Mouse (Mus musculus) c-Kit-positive CD71-negative TER-119-negative erythroid progenitor cells, embryonic 14.5 days (primary cell): ENCODE data around the gene Zfp12.

Experiments
- DNase-seq: peaks from one replicate; pipeline ENCODE4 v3.0.0-alpha.2; 2013; ENCODE audit warnings: low read depth

Zfp12 gene

GRCm38 (mm10) chr5:143266794-143267193 lies 31.8 kb downstream of the Zfp12 start:
- DNase-seq: no peak

- DNase-seq: no peak
Measured at GRCm38 (mm10) chr5:143268985-143269362, 34.0 kb downstream of the Zfp12 start.

DNA sequence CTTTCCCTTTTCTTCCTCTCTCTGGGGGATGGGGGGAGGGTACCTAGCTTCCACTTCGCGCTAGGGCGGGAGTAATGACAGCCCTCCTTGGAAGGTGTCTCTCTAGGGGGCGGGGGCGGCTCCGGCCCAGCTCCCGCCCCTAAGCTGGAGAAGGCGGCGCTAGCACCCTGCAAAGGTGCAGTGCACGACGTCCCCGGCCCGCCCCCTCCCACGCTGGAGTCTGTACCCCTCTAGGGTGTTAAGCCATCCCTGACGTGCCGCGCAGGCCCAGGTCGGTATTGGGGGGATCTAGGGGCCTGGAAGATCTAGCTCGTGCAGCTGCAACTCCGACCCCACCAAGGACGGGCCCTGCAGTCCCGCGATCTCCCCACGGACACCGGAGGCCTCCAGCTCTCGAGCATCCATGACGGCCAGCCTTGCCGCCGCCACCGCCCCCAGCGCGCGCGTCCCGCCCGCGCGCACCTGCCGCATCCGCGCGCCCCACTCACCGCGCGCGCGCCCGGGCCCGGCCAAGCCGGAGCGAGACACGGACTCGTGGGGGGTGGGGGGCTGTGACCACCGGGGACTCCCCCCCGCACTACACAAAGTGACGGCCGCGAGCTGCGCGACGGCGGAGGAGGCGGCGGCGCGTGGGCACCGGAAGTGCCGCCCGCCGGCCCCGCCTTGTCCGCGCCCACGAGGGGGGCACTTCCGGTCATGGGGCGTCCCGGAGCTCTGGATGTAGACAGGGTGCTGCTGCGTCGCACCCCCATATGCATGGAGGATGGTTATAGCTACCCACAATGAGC lies 34.6 kb downstream of the Zfp12 start, which contains the start of gene Zfp316:
Gene Zfp316, minus strand, starts transcription at position 660 of the 788 bp plus-strand sequence.
- DNase-seq: peak; percentile 22

- DNase-seq: no peak
Measured at GRCm38 (mm10) chr5:143270151-143270519, 35.2 kb downstream of the Zfp12 start.

DNA sequence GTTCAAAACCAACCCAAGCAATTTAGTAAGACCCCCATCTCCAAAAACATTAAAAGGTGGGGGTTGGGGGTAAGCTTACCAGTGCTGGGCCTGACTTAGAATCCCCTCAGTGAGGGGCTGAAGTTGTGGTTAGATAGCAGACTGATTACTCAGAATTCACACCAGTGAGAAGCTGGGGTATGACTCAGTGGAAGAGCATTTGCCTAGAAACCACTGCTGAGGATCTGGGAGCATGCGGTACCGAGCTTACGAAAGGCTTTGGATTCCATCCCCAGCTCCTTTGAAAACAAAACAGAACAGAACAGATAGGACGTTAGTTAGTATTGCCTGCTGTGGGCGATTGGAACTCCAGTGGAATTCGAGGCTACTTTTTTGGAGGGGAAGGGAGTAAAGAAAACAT lies 36.7 kb downstream of the Zfp12 start:
- DNase-seq: no peak

GRCm38 (mm10) chr5:143272108-143272507 lies 37.1 kb downstream of the Zfp12 start:
- no peak for DNase-seq

- DNase-seq: no peak
Measured at GRCm38 (mm10) chr5:143272540-143273330, 37.8 kb downstream of the Zfp12 start.

DNA sequence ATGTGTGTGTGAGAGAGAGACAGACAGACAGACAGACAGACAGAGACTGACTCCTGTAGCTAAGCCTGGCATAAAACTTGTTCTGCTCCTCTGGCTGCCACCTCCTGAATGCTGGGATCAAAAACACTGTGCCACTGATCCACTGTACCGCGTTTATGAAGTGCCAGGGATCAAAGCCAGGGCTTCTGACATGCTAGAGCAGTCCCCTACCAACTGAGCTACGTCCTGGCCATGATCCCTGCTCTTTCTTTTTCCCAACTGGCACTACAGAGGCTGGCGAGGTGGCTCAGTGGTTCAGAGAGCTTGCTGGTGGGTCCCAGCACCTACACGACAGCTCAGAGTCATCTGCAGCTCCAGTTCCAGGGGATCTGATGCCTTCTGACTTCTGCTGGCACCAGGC lies 40.8 kb downstream of the Zfp12 start:
- DNase-seq: no peak

GRCm38 (mm10) chr5:143279247-143279646 lies 44.3 kb downstream of the Zfp12 start:
- DNase-seq: no peak

DNA sequence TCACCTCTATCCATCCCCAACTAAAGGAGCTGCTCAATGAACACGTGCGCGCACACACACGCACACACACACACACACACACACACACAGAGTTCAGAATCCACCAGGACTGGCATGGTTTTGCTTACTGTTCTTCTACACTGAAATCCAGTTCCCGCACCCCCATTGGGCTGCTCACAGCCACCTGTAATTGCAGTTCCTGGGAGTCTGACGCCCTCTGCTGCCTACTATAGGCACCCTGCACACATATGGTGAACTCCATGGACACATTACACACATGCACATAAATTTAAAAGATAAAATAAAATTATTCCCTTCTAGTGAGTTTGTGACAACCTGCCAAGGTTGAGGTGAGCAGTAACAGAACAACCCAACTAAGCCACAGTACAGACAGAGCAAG lies 49.8 kb downstream of the Zfp12 start:
- no peak for DNase-seq

DNA sequence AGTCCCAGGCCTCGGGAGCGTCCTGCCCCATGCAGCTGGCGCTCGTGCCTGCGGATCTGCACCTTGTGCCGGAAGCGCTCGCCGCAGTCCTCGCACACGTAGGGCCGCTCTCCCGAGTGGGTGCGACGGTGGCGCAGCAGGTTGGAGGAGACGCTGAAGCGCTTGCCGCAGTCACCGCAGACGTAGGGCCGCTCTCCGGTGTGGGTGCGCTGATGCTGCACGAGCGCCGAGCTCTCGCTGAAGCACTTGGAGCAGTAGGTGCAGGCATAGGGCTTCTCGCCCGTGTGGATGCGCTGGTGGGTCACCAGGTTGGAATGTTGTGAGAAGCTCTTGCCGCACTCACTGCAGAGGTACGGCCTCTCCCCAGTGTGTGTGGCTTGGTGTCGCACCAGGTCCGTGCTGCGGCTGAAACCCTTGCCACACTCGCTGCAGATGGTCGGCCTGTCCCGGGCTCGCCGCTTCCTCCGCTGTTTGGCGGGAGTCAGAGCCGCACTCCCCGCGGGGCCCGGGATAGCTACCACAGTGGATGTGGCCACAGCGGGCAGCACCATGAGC lies 52.9 kb downstream of the Zfp12 start:
- DNase-seq: no peak

DNA sequence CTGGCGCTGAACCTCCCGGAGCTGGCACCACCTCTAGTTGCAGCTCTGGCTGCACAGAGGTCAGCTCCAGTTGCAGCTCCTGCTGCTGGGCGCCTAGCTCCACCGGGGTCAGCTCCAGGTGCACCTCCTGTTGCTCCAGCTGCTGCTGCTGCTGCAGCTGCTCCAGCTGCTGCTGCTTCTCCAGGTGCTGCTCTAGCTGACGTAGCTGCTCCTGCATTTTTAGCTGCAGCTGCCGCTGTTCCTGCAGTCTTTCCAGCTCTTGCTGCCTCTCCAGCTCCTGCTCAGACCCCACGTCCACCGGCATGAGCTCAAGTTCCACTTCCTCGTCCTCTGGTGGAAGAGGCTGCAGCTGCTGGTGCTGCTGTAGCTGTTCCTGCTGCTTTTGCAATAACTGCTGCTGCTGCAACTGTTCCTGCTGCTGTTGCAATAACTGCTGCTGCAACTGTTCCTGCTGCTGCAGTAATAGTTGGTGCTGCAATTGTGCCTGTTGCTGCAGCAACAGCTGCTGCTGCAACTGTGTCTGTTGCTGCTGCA lies 53.5 kb downstream of the Zfp12 start:
- no peak for DNase-seq

- DNase-seq: no peak
Measured at GRCm38 (mm10) chr5:143289299-143289698, 54.3 kb downstream of the Zfp12 start.

- DNase-seq: no peak
Measured at GRCm38 (mm10) chr5:143292879-143293278, 57.9 kb downstream of the Zfp12 start.

- DNase-seq: no peak
Measured at GRCm38 (mm10) chr5:143293404-143293803, 58.4 kb downstream of the Zfp12 start, which contains the start of gene Zfp853. TSS of gene Zfp853 (minus strand) at chr5:143293623.

DNA sequence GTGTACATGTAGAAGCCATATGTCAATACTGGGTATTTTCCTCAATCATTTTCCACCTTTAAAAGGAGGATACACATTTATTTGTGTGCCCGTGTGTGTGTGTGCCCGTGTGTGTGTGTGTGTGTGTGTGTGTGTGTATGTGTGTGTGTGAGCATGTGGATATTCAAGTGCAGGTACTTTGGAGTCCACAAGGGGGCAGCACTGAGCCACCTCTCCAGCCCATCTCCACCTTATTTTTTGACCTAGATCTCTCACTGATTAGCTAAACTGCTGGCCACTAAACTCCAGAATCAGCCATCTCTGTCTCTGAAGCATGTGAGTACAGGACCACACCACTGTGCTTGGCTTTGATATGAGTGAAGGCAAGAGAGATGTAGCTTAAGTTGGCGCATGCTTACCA lies 59.9 kb downstream of the Zfp12 start:
- no peak for DNase-seq

DNA sequence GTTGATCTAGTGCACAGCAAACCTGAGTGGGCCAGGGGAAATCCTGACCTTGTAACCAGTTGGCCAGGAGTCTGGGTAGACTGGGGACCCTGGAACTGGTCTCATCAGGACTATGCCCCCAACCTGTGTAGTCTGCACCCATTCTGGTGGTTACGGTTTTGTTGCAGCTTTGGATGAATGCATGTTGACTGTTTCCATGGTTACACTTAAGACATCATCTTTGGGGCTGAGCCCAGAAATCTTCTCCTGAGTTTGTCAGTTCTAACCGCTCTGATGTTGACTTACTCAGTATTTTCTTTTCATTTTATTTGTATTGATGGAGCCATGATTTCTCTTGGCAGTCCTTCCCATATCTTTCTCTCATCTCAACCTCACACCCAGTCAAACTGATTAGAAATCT lies 60.4 kb downstream of the Zfp12 start:
- no peak for DNase-seq

DNA sequence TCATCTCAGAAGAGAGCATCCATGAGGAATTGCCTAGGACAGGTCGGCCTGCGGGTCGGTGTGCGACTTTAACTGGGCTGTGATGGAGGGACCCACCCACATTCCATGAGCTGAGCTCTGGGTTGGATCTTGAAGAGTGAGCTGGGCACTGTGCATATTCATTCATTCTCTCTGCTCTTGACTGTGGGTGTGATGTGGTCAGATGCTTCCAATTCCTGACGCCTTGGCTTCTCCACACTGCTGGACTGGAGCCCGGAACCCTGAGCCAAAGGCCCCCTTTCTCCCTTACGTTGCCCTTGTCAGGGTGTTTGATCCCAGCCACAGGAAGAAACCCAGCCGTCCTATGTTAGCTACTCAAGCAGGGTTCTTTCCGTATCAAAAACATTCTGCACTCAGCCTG lies 63.0 kb downstream of the Zfp12 start:
- no peak for DNase-seq

DNA sequence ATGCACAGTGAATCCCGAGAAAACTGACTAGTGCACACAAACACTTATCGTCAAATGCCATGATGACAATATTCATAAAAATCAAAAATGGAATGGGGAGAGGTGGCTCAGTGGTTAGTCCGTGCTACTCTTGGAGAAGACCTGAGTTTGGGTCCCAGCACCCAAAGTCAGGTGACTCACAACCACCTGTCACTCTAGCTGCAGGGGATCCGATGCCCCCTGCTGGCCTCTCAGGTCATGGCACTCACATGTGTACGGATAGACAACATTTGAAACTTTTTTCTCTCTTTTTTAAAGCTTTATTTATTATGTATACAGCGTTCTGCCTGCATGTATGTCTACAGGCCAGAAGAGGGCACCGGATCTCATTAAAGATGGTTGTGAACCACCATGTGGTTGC lies 63.4 kb downstream of the Zfp12 start:
- no peak for DNase-seq
